Mouse (Mus musculus) stomach, postnatal 0 days (tissue): ENCODE measurements around the gene Ctnnb1. TPM values are rescaled to one million over a fixed set of nuclear protein-coding genes. Genes with fewer than 3 reads are reported as not detected.

Experiments
- ATAC-seq: fragments of 200-750 bp; cut with Nextera tagmentation; 2 replicates; pipeline ENCODE4 v1.8.0; 2017; ENCODE audit not compliant: low FRiP score, low TSS enrichment
- DNase-seq: peaks from one replicate; pipeline ENCODE4 v3.0.0-alpha.2; 2016; ENCODE audit warnings: low spot score
- H3K27ac ChIP-seq: fragments of 300-500 bp; sonication (generic); replicated peaks from 2 replicates; pipeline ENCODE4 v1.5.1; 2014; ENCODE audit warnings: mild to moderate bottlenecking, control low read depth
- H3K27me3 ChIP-seq: fragments of 300-500 bp; sonication (generic); 2 replicates; pipeline ENCODE4 v1.6.1; 2014; ENCODE audit warnings: low read length; ENCODE audit not compliant: control insufficient read depth, insufficient read depth
- H3K36me3 ChIP-seq: fragments of 300-500 bp; sonication (generic); 2 replicates; pipeline ENCODE4 v1.6.1; 2014; ENCODE audit warnings: low read length, mixed read lengths; ENCODE audit not compliant: control insufficient read depth, insufficient read depth
- H3K4me1 ChIP-seq: fragments of 300-500 bp; sonication (generic); replicated peaks from 2 replicates; pipeline ENCODE4 v1.6.1; 2014; ENCODE audit warnings: antibody characterized with exemption; ENCODE audit not compliant: control insufficient read depth, insufficient read depth
- H3K4me2 ChIP-seq: fragments of 300-500 bp; sonication (generic); replicated peaks from 2 replicates; pipeline ENCODE4 v1.6.1; 2014; ENCODE audit warnings: low read depth, mild to moderate bottlenecking, control low read depth, moderate library complexity
- H3K4me3 ChIP-seq: fragments of 300-500 bp; sonication (generic); 2 replicates; pipeline ENCODE4 v1.5.1; 2014; ENCODE audit warnings: low read depth, low read length, control low read depth
- H3K9ac ChIP-seq: fragments of 300-500 bp; sonication (generic); 2 replicates; pipeline ENCODE4 v1.6.1; 2014; ENCODE audit warnings: mild to moderate bottlenecking, low read length, control low read depth, mixed read lengths
- H3K9me3 ChIP-seq: fragments of 300-500 bp; sonication (generic); 2 replicates; pipeline ENCODE4 v1.6.1; 2016; ENCODE audit warnings: low read length; ENCODE audit not compliant: control insufficient read depth
- CTCF ChIP-seq: IDR thresholded peaks from 2 replicates; pipeline ENCODE4 v1.5.1; 2016; ENCODE audit warnings: antibody characterized with exemption, low read depth, mild to moderate bottlenecking, moderate library complexity
- EP300 ChIP-seq: optimal IDR thresholded peaks from 2 replicates; pipeline ENCODE3; 2016; ENCODE audit warnings: antibody characterized with exemption
- WGBS: fragments of 180-500 bp; shearing (Covaris S2); extraction: QIAGEN DNeasy Blood & Tissue Kit; methylation state at CpG from one replicate; pipeline ENCODE4 v1.1.7; 2014; 5-methylcytosine and 5-hydroxymethylcytosine counted together
- polyA plus RNA-seq: library from polyadenylated mRNA; unstranded; fragments of >200 nt; fragmentation: Nextera tagmentation; extraction: Ambion mirVana; gene quantifications from 2 replicates; pipeline ENCODE4 v1.2.1, GENCODE M21; 2015

Gene Ctnnb1
- polyA plus RNA-seq, 1 experiment from 2014 or later = 220 TPM

GRCm38 (mm10) chr9:120963104-120963503 is 34.1 kb downstream of the Ctnnb1 start:
- Histone ChIP-seq H3K27ac (0 out of 2 replicates have a peak overlapping the region, but pooled peaks have one; percentile 9), H3K4me3 (no peak overlapping the region), H3K36me3 (peaks cover 35% of the 10 kb centered on the region), H3K9me3 (no peaks in the 10 kb centered on the region), H3K9ac (no peak overlapping the region), H3K4me1 (peaks cover 4% of the 10 kb centered on the region; the same call in 1 of the 2 replicates), H3K27me3 (no peaks in the 10 kb centered on the region), H3K4me2 (no peak overlapping the region)
- TF ChIP-seq EP300 (no peak), CTCF (no peak)
- ATAC-seq = peak; percentile 46; the same call in 1 of the 2 replicates
- DNase-seq = peak; percentile 39
- WGBS = 75% methylated on average over 4 of the region's 4 CpGs

GRCm38 (mm10) chr9:120963720-120964119 is 34.7 kb downstream of the Ctnnb1 start:
- H3K27ac ChIP-seq = no peak overlapping the region
- peaks cover 34% of the 10 kb centered on the region for H3K36me3 ChIP-seq
- TF ChIP-seq EP300 (no peak), CTCF (no peak)
- ATAC-seq (no peak), DNase-seq (no peak)
- H3K9me3 ChIP-seq = no peaks in the 10 kb centered on the region
- WGBS = 86% methylated on average over 3 of the region's 3 CpGs
- no peak overlapping the region for H3K9ac ChIP-seq
- H3K27me3 ChIP-seq = no peaks in the 10 kb centered on the region
- peaks cover 4% of the 10 kb centered on the region; the same call in 1 of the 2 replicates for H3K4me1 ChIP-seq
- H3K4me2 ChIP-seq = no peak overlapping the region
- H3K4me3 ChIP-seq = no peak overlapping the region

GRCm38 (mm10) chr9:120964224-120964623 is 35.2 kb downstream of the Ctnnb1 start:
- Histone ChIP-seq H3K36me3 (peaks cover 33% of the 10 kb centered on the region), H3K4me1 (peaks cover 4% of the 10 kb centered on the region; the same call in 1 of the 2 replicates), H3K9ac (no peak overlapping the region), H3K9me3 (no peaks in the 10 kb centered on the region), H3K27ac (no peak overlapping the region), H3K4me3 (no peak overlapping the region), H3K4me2 (no peak overlapping the region), H3K27me3 (no peaks in the 10 kb centered on the region)
- WGBS = 68% methylated on average over 5 of the region's 5 CpGs
- ATAC-seq = no peak
- no peak for DNase-seq
- TF ChIP-seq CTCF (no peak), EP300 (no peak)

GRCm38 (mm10) chr9:120965007-120965406 is 36.0 kb downstream of the Ctnnb1 start:
- H3K27ac ChIP-seq = no peak overlapping the region
- no peak overlapping the region for H3K9ac ChIP-seq
- ATAC-seq (no peak), DNase-seq (no peak)
- H3K4me1 ChIP-seq = peaks cover 4% of the 10 kb centered on the region; the same call in 1 of the 2 replicates
- H3K4me3 ChIP-seq = no peak overlapping the region
- no peak for TF ChIP-seq EP300
- TF ChIP-seq CTCF = no peak
- 83% methylated on average over 10 of the region's 10 CpGs for WGBS
- H3K27me3 ChIP-seq = no peaks in the 10 kb centered on the region
- peaks cover 28% of the 10 kb centered on the region for H3K36me3 ChIP-seq
- H3K9me3 ChIP-seq = no peaks in the 10 kb centered on the region
- no peak overlapping the region for H3K4me2 ChIP-seq

- Histone ChIP-seq H3K27ac (no peak overlapping the region), H3K4me1 (0 out of 2 replicates have a peak, but pooled peaks cover 2% of the 10 kb centered on the region), H3K9me3 (no peaks in the 10 kb centered on the region), H3K9ac (no peak overlapping the region), H3K4me3 (no peak overlapping the region), H3K27me3 (no peaks in the 10 kb centered on the region), H3K4me2 (no peak overlapping the region), H3K36me3 (peaks cover 4% of the 10 kb centered on the region; the same call in 1 of the 2 replicates)
- TF ChIP-seq CTCF (no peak), EP300 (no peak)
- DNase-seq (no peak), ATAC-seq (no peak)
- WGBS = 48% methylated on average over 6 of the region's 6 CpGs
These were observed 44.1 kb downstream of the Ctnnb1 start for GRCm38 (mm10) chr9:120973026-120973515.

- no peak overlapping the region for H3K4me2 ChIP-seq
- H3K4me1 ChIP-seq = 0 out of 2 replicates have a peak, but pooled peaks cover 2% of the 10 kb centered on the region
- H3K27me3 ChIP-seq = no peaks in the 10 kb centered on the region
- no peak overlapping the region for H3K4me3 ChIP-seq
- DNase-seq (no peak), ATAC-seq (no peak)
- no peaks in the 10 kb centered on the region for H3K9me3 ChIP-seq
- H3K36me3 ChIP-seq = no peaks in the 10 kb centered on the region
- no peak overlapping the region for H3K9ac ChIP-seq
- 67% methylated on average over 2 of the region's 2 CpGs for WGBS
- no peak overlapping the region for H3K27ac ChIP-seq
- TF ChIP-seq CTCF (no peak), EP300 (no peak)
These were observed 45.2 kb downstream of the Ctnnb1 start for GRCm38 (mm10) chr9:120974209-120974608.
